Mouse (Mus musculus) yolk sac, embryonic 10.5 days (tissue): ENCODE data around the gene Dmrt2.

Experiments used
- DNase-seq: peaks from one replicate; pipeline ENCODE4 v3.0.0-alpha.2; 2017; ENCODE audit warnings: low spot score

Gene Dmrt2

GRCm38 (mm10) chr19:25675866-25676440 lies 3.7 kb downstream of the Dmrt2 start:
- DNase-seq = no peak

DNA sequence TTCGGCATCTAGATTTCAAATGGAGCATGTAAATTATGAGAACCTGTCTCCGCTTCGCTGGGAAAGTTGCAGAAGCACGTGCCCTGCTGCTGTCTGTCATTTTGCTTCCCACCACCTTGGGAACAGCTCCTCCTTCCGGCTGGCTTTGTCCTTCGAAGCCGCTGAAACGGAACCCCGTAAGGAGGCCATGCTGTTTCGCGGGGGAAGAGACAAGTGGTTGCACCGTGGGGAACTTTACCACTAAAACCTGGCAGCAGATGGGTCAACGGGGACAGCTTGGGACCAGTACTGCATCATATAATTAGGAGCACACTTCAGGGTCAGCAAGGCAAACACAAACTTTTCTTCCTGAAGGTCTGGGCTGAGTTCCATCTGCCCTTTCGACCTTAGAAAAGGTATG lies 26.6 kb downstream of the Dmrt2 start:
- DNase-seq = no peak

DNA sequence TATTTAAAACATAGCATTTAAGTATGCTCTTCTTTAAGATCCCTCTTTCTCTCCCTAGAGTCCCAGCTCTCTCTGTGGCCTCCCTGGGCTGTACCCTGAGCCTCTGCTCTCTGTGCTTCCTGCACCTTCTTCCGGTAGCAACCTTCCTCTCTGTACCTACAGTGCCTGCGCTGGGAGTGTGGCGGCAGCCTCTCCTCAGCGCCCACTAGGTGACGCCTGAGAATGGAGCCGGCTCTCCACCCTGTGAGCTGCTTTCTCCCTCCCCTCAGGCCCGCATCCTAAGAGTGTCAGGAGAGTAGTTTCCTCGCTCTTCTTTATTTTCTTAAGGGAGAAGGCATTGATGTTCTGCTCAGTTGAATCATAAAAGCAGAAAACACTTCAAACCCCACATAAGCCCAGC lies 41.2 kb downstream of the Dmrt2 start:
- peak; percentile 11 for DNase-seq

- no peak for DNase-seq
These were observed 42.7 kb downstream of the Dmrt2 start for GRCm38 (mm10) chr19:25714927-25715326.

GRCm38 (mm10) chr19:25722616-25723015 lies 50.4 kb downstream of the Dmrt2 start:
- no peak for DNase-seq
